Mouse (Mus musculus): Measurements from ENCODE around the gene Enah. TPM values are rescaled to one million over a fixed set of nuclear protein-coding genes. Genes with fewer than 3 reads are reported as not detected.

The Enah gene
- total RNA-seq (2021): 100 to 1,000 TPM; 170 to 200 TPM

DNA sequence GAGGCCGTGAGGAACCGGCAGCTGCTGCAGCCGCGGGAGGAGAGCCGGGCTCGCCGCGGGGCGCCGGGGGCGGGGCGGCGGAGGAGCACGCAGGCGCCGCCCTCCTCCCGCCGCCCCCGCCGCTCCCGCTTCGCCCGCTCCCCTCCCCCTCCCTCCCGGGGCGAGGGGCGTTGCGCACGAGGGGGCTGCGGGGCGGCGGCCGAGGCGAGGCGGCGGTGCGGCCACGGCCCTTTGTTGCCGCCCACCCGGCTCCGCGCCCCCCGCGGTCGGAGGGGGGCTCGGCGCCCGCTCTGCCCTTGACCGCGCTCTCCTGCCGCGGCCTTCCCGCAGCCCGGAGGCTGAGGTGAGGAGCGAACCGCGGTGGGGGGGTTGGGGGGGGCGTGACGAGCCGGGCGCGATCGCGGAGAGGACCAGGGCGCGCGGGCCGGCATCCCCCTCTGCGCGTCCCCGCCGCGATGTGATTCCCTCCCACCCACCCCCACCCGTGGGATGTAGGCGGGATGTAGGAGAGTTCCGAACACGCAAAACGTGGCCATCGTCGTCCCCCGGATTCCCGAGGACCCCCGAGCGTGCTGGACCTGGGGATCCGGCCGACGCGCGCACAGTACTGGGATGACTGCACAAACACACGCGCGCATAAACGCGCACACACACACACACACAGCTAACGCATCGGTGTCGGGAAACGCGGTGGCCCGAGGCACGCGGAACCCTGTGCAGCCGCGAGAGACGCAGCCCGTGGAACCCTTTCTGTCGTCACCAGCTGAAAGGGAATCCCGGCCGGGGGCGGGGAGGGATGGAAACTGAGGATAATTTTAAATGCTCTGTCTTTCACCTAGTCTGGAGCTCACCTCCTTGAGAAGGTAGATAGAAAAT is at the start of gene Enah:
TSS of gene Enah (minus strand) at position 65 of the 876 bp plus-strand sequence.
- peak; percentile 66 to 67 for DNase-seq

DNA sequence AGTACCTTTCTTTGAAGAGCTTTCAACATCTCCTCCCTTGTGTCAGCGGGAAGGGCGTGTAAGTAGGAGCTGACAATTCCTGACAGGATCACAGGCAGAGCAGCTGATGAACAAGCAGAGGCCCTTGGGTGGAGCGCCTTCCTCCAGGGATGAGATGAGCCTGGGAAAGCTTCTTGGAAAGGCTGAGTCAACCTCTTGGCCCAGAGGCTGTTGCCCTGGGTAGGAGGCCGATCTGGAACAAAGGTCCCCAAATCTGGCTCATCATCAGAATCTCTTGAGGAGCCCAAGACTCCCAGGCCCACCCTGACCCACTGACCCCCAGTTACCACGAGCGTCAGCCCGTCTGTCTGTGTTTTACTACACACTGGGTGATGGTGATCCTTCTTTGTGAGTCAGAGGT is 48.3 kb upstream of the Enah start:
- no peak for DNase-seq

DNA sequence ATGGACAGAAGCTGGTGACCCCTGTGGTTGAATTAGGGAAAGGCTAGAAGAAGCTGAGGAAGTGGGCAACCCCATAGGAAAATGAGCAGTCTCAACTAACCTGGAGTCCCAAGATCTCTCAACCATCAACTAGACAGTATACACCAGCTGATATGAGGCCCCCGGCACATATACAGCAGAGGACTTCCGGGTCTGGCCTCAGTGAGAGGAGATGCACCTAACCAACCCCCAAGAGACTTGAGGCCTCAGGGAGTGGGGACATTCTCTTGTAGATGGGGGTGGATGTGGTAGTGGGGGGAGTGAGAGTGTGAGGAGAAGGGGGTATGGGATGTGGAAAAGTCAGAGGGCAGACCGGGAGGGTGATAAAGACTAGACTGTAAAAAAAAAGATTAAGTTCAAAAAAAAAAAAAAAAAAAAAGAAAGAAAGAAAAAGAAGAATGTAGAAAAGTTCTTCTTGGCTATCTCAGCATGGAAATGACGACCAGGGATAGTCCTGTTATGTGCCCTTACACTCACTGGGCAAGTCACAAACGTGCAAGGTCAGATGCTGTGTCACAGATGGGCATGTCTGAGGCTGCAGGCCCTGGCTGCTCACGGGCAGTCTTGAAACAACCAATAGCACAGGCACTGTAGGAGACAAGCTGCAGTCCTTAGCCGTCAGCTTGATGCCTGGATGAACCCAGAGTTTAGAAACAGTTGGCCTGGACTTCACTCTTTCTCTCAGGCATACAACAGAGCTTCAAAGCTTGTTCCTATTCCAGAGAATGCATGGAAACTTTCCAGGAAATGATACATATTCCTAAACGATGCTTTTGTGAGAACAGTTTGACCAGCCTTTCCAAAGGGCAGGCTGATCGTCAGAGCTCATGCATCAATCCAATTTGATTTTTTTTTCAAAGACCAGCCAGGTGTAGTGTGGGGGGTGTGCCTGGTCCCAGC is 47.0 kb upstream of the Enah start:
- DNase-seq: no peak

DNA sequence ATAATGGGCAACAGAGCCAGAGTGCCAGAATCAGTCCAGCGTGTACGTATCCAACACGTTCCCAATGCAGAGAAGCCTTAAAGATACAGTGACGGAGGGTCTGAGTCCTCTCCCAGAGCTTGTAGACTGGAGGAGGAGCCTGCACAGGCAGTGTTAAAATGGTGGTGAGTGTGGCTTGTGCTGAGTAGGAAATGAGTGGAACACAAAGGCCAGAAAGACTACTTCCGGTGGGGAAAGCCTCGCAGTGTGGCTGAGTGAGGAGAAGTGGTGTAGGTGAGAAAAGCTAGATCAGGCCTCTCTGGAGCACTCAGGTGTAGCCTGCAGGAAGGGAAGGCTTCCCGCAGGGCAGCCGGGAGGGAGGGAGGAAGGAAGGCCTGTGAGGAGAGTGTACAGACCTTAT is 43.9 kb upstream of the Enah start:
- DNase-seq: no peak

DNA sequence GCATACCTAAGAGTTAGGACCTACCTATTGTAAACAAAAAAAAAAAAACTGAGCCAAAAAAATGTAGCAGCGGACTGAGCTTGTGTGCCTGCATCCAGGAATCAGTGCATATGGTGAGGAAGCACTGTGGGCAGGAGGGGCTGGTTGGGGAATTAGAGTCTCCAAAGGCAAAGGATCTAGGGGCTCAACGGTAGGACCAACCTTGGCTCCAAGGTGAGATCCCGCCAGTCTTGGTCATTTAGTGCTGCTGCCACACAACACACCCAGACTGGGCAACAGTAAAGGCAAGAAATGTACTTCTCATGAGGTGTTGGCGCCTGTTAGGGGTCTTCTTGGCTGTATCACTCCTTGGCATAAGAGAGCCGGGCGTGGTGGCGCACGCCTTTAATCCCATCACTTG is 43.0 kb upstream of the Enah start:
- no peak for DNase-seq

DNA sequence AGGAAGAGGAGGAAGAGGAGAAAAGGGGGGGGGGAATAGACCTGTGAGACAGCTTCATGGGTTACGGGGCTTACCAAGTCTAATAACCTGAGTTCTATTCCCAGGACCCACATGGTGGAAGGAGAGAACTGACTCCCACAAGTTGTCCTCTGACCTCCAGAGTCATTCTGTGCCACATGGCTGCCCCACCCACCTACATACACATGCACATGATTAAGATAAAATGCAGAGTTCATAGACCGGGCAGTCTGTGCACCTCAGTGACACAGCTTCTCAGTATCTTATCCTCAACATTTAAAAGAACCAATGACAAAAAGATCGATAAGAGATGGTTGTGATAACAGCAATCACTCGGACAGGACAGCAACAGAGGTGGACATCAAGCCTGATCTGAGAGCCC is 41.4 kb upstream of the Enah start:
- no peak for DNase-seq

DNA sequence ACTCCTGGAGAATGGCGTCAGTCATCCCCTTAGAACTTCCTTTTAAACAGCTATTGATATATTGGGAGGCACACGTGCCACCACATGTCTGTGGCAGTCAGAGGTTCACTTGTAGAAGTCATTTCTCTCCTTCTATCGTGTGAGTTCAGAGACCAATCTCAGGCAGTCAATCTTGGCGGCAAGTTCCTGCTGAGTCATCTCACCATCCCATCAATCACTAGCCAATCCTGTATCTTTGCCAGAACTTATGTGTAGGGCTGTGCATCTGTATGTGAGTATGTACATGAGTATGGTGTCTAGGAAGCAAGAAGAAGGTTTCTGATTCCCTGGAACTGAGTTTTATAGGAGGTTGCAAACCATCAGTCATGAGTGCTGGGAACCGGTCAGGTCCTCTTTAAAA is 40.0 kb upstream of the Enah start:
- no peak for DNase-seq

DNA sequence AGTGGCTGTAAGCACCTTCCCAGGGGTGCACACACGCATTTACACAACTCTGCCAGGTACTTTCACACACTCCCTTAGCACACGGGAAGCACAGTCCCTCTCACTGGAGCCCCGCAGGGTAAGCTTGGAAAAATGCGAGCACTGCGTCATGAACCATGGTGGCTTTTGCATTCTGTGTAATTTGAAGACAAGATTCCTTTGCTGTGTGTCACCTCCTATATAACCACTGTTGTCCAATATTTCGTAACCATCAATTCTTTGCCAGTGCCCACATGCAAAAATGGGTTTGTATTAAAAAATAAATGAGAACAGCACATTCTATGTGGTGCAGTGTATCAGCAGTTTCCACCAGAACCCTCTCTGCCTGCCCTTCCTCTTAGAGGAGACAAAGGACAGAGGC is 38.2 kb upstream of the Enah start:
- no peak for DNase-seq

DNA sequence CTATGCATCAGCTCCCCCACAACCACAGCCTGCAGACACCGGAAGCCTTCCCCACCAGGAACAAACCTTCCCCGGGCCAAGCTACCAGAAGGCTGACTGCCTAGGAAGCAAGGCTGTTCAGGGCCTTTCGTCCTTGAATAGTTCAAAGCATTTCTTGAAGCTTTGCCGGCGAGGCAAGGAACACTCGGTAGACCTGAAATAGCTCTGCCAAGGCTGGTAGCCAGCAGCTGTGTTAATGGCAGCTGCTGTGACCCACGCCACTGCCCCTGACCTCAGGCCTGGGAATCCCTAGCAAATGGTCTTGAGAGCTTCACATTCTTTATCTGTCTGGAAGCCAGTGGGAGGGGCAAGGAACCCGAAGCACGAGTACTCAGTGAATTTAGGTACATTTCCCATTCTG is 35.3 kb upstream of the Enah start:
- DNase-seq: no peak

DNA sequence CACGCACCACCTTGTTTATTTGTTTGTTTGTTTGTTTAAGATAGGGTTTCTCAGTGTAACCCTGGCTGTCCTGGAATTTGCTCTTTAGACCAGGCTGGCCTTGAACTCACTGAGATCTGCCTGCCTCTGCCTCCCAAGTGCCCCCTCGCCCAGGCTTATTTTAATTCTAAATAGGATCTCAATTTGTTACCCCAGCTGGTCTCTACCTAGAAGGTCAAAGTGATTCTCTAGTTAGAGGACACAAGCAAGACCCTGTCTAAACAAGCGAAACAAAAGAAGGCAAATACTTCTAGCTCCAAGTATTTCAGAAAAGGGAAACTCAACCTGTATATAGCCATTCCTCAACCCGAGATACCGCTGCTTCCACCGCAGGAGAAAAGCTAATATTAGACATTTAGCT is 34.9 kb upstream of the Enah start:
- DNase-seq: no peak

DNA sequence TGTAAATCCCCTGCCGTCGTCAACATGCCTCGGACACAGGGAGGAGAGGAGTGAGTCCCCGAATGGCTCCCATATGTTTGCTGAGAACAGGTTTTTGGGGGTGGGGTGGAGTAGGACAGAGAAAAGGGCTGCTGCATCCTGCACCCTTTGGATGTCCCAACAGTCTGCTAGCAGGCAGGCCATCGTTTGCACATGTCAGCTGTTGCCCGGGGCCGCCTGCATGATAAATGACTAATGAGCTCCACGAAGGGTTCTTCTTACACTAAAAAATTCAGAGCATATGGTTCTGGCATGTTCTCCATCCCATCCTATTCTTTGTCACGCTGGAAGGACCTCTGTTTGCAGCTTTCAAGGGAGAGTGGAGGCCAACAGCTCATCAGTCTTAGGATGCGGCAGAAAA is 33.2 kb upstream of the Enah start:
- no peak for DNase-seq

DNA sequence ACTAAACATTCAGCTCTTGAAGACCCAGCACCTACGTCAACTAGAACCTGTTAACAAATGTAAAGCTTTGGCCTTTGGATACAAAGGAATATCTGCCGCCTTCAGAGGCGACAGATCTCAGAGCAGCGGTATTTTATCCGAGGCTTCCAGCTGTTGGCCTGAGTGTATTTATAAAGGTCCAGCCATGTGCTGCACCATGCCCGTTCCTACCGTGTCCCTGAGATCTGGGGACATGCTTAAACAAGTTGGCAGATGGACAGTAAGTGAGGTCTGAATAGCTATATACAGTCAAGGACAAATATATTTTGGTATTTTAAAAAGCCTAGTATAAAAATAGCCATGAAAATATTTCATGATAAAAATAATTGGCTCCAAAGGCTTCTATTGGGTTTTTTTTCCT is 32.6 kb upstream of the Enah start:
- no peak for DNase-seq

DNA sequence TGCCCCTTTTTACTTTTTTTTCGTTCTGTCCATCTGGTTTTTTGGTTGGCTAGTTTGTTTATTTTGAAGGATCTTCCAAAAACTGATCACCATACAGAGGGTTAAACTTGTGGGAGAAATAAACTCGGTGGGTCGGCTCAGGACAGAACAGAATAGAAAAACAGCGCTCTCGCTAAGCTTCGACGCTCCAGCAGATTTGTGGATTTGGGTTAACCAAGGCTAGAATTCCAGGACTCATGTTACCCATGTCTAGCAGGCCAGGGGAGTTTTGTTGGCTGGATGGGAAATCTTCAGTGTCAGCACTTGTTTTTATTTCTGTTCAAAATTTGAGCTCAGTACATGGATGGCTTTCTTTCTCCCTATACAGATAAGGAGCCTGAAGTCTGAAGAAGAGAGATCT is 30.0 kb upstream of the Enah start:
- no peak for DNase-seq

DNA sequence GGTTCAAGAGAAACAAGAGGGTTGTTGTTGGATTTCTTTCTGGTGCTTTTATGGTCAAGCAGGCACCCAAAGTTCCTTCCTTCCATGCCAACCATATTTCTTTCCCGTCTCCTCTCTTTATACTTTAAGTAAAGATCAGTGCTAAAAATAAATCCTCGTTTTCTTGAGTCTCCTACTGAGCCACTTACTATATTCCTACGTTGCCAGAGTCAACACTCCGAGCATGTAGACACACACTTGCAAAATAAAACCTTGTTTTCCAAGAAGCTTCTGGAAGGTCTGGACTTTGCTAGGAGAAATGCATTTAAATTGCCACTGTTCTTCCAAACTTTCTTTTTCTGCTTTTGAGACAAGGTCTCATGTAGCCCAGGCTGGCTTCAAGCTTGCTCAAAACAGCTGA is 28.3 kb upstream of the Enah start:
- DNase-seq: no peak

DNA sequence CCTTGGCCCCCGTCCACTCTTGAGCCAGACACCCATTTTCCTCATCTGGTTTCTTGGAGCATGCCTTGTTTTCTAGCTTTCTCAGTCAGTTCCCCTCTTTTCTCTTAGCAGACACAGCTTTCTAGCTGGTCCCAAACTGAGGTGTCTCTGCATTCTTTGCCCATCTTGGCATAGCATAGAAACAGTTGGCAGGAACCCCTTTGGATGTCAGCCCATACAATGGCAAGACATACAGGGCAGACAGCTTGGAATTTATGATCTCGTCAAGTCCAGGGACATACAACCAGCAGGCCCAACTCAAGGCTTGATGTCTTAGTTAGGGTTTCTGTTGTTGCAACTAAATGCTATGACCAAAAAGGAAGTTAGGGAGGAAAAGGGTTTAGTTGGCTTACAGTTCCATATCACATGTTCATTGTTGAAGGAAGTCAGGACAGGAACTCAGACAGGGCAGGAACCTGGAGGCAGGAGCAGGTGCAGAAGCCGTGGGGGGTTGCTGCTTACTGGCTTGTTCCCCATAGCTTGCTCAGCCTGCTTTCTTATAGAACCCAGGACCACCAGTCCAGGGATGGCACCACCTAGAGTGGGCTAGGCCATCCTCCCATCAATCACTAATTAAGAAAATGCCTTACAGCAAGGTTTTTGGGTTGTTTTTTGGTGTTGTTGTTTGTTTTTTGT is 27.4 kb upstream of the Enah start:
- no peak for DNase-seq

DNA sequence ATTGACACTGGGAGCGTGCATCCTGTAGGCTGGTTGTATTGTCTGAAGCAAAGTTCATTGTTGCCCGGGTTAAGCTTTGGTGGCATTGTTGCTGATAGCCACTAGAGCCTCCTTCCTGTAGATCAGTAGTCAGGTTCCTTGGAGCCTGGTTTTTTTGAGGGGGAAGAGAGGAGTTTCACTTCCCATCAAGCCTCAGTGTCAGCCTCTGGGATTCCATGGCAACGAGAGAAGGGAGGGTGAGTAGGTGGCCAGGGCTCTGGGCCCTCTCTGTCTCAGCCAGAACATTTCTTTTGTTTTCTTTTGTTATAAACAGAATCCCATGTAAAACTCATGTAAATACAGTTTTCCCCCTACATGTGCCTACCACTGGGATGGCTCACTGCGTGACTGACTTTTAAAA is 25.4 kb upstream of the Enah start:
- DNase-seq: peak in 1 of 2 experiments; percentile 10

DNA sequence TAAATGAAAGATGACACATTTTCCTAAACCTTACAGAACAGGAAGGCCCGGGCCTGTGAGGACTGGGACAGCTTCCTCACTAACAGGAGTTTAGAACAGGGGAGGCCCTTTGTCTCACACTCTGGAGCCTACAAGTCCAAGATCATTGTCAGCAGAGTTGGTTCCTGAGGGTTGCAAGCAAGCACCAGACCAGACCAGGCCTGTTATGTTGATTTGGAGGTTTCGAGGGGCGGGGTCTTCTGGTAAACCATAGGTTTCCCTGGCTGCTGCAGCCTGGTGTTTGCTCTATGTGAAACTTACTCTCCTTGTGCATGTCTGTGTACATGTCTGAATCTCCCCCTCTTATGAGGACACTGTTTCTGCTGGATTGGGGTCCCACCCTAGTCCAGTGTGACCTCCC is 20.7 kb upstream of the Enah start:
- DNase-seq: no peak

DNA sequence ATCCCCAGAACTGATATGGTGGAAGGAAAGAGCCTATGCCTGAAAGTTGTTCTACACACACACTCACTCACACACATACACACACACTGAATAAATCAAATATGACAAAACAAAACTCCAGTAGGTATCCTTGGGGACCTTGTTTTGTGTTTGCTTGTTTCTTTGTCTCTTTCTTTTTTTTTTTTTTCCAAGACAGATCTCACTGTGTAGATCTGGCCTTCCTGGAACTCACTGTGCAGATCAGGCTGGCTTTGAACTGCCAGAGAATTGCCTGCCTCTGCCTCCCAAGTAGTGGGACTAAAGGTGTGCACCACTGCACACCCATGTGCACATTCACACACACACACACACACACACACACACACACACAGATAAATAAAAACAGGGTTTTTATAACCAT is 12.0 kb upstream of the Enah start:
- no peak for DNase-seq

DNA sequence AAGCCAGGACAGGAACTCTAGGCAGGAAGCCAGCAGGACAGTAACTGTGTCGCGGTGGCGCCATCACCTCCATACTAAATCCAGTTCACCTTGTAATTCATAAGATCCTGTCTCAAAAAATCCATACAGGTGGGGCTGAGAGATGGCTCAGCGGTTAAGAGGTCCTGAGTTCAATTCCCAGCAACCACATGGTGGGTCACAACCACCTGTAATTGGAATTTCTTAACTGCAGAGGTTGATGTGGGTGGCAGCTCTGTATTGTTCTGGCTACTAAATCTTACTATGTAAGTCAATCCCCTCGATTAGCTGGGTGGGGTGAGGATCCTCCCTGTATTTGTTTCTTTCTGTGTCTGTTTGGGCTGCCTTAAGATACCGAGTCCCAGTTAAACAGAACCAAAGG is 11.3 kb upstream of the Enah start:
- no peak for DNase-seq

DNA sequence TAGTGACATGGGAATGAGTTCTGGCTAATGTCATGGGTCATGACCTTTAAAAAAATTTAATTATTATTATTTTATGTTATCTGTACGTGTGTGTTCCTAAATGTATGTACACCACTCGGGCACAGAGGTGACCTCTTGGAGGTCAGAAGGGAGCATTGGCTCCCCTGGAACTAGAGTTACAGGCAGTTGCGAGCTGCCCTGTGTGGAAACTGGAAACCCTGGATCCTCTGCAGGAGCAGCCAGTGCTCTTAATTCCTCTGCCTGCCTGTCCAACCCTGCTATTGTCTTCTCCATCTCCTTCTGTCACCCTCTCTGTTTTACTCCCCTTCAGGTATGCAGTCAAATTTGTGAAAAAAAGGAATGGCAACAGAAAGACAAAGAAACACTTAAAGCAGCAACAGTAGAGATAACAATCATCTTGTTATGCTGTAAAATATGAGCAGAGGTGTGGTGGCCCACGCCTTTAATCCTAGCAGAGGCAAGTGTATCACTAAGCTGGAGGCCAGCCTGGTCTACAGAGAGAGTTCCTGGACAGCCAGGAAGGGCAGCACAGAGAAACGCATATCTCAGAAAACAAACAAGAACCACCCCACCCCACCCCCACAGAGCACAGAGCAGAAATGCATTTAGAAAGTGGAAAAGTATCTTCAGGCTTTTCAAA is 10.3 kb upstream of the Enah start:
- DNase-seq: no peak

DNA sequence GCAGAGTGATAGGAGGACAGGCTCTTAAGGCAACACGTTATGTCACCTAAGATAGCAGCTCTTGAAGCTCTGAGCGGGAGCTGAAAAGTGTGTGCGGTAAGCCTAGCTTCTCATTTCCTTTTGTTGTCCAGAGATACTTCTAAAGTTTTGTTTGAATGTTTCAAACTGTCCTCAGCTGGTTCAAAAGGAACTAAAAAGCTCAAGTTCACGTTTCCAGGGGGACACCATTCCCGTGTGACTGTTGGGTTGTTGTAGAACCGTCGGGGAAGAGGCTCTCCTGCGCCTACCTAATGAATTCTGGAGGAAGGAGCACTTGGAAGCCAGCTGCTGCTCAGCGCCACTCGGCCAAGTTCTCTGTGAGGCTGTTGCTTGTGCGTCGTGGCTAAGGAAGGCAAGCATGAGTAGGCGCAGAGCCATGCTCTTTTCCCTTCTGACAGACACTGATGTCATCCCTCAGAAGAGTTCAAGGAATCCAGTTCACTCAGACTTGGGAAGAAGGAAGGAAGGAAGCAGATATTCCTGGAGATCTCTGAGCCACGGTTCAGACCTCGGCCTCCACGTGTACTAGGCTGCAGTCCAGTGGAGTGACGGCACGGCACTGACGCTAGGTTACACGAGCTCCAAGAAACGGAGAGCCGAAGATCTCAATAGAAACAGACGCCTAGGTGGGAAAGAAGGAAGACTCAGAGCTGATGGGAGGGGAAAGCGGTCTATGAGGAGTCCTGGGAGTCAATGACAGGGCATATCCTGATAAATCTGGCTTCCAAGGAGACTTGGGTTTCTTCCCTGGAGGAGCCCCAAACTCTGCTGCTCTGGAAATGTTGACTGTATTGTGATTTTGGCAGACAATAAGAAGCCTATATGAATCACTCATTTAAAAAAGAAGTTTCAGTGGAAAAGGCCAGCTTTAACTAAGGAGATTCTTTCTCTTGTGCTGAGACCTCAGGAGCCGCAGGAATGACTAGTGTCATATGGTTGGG is 8.7 kb upstream of the Enah start:
- no peak for DNase-seq
